Mouse (Mus musculus): ENCODE data around the gene Scn4b.

Gene Scn4b

GRCm38 (mm10) chr9:45125211-45125610 lies 13.0 kb upstream of the Scn4b start:
- DNase-seq (ENCODE audit: low read depth, low spot score) = no peak

GRCm38 (mm10) chr9:45126941-45127340 lies 11.3 kb upstream of the Scn4b start:
- no peak for DNase-seq (ENCODE audit: low read depth, low spot score)

GRCm38 (mm10) chr9:45130119-45130518 lies 8.1 kb upstream of the Scn4b start:
- no peak for DNase-seq (ENCODE audit: low read depth, low spot score)

GRCm38 (mm10) chr9:45133484-45134310 lies 4.5 kb upstream of the Scn4b start:
- DNase-seq (ENCODE audit: low read depth, low spot score) = no peak

- no peak for DNase-seq (ENCODE audit: low read depth, low spot score)
Observed at GRCm38 (mm10) chr9:45136442-45137169, 1.6 kb upstream of the Scn4b start.

GRCm38 (mm10) chr9:45139082-45139481 lies 887 bp downstream of the Scn4b start:
- DNase-seq (ENCODE audit: low read depth, low spot score) = no peak

GRCm38 (mm10) chr9:45140945-45141344 lies 2.8 kb downstream of the Scn4b start:
- no peak for DNase-seq (ENCODE audit: low read depth, low spot score)

- DNase-seq (ENCODE audit: low read depth, low spot score) = no peak
Observed at GRCm38 (mm10) chr9:45142686-45143085, 4.5 kb downstream of the Scn4b start.

GRCm38 (mm10) chr9:45145533-45146266 lies 7.5 kb downstream of the Scn4b start:
- no peak for DNase-seq (ENCODE audit: low read depth, low spot score)

GRCm38 (mm10) chr9:45146267-45146597 lies 8.0 kb downstream of the Scn4b start:
- DNase-seq (ENCODE audit: low read depth, low spot score) = peak; percentile 37

- DNase-seq (ENCODE audit: low read depth, low spot score) = no peak
Observed at GRCm38 (mm10) chr9:45150933-45151332, 12.7 kb downstream of the Scn4b start.

- no peak for DNase-seq (ENCODE audit: low read depth, low spot score)
Observed at GRCm38 (mm10) chr9:45153361-45153760, 15.2 kb downstream of the Scn4b start.

GRCm38 (mm10) chr9:45167903-45168302 lies 29.7 kb downstream of the Scn4b start:
- no peak for DNase-seq (ENCODE audit: low read depth, low spot score)

- DNase-seq (ENCODE audit: low read depth, low spot score) = no peak
Observed at GRCm38 (mm10) chr9:45170150-45170549, 32.0 kb downstream of the Scn4b start.

- no peak for DNase-seq (ENCODE audit: low read depth, low spot score)
Observed at GRCm38 (mm10) chr9:45171073-45171610, 32.9 kb downstream of the Scn4b start.

- no peak for DNase-seq (ENCODE audit: low read depth, low spot score)
Observed at GRCm38 (mm10) chr9:45173475-45173874, 35.3 kb downstream of the Scn4b start.

GRCm38 (mm10) chr9:45179282-45179681 lies 41.1 kb downstream of the Scn4b start:
- no peak for DNase-seq (ENCODE audit: low read depth, low spot score)

- no peak for DNase-seq (ENCODE audit: low read depth, low spot score)
Observed at GRCm38 (mm10) chr9:45181770-45182169, 43.6 kb downstream of the Scn4b start, which contains the start of gene BC049352. Gene BC049352 (plus strand): TSS chr9:45182007.

- DNase-seq (ENCODE audit: low read depth, low spot score) = no peak
Observed at GRCm38 (mm10) chr9:45182521-45182920, 44.3 kb downstream of the Scn4b start.

GRCm38 (mm10) chr9:45183266-45183665 lies 45.1 kb downstream of the Scn4b start:
- no peak for DNase-seq (ENCODE audit: low read depth, low spot score)

- DNase-seq (ENCODE audit: low read depth, low spot score) = no peak
Observed at GRCm38 (mm10) chr9:45185250-45185649, 47.1 kb downstream of the Scn4b start.
